ENCODE assay signal across 21 mouse cellular contexts in the genomic region with DNA sequence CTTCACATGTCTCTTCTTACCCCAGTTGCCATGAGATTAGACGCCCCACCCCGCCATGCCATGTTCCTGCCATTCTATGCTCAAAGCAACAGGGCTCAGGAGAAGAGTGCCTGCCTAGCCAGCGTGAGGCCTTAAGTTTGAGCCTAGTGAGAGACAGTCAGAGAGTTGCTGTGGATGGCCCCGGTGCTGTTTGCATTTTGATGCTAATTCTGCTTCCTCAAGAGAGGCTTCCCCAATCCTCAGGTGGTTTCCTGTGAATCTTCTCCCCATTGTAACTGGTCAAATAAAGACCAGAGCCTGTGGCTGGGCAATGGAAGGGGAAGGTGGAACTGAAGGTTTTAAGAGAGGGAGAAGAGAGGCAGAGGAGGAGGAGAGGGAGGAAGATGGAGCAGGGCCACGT.
"Had no signal": no experiment of that assay in that cellular context is flagged by ENCODE, and none has a peak within 500 bp of the region (broad histone marks: within the 10 kb centered on the region; RNA-seq: fewer than 3 reads in every experiment).

No protein-coding gene starts in this region.

- H3K36me3 ChIP-seq: liver, embryonic 12.5 days; midbrain, embryonic 10.5 days; midbrain, embryonic 13.5 days; neural tube, embryonic 13.5 days had no signal

- H3K4me2 ChIP-seq: liver, embryonic 12.5 days; lung, embryonic 14.5 days; midbrain, embryonic 13.5 days; neural tube, embryonic 13.5 days had no signal

- ATAC-seq: intestine, embryonic 16.5 days; liver, embryonic 12.5 days; lung, postnatal 0 days; midbrain, embryonic 13.5 days; midbrain, embryonic 16.5 days had no signal

- H3K9ac ChIP-seq: liver, embryonic 12.5 days; lung, embryonic 14.5 days; midbrain, embryonic 13.5 days; neural tube, embryonic 13.5 days had no signal

- H3K27ac ChIP-seq: kidney, postnatal 0 days; layer of hippocampus, adult 2 months; left cerebral cortex, adult 2 months; liver, embryonic 12.5 days; midbrain, embryonic 10.5 days; midbrain, embryonic 13.5 days; neural tube, embryonic 13.5 days had no signal

- H3K27me3 ChIP-seq: midbrain, embryonic 13.5 days; neural tube, embryonic 13.5 days had no signal

- H3K4me3 ChIP-seq: layer of hippocampus, adult 2 months; left cerebral cortex, adult 2 months; liver, embryonic 12.5 days; megakaryocyte, embryonic 14.5 days; midbrain, embryonic 10.5 days; midbrain, embryonic 13.5 days; myocyte; neural tube, embryonic 13.5 days had no signal

- H3K4me1 ChIP-seq: liver, embryonic 12.5 days; megakaryocyte, embryonic 14.5 days; midbrain, embryonic 13.5 days had no signal

- H3K9me3 ChIP-seq: midbrain, embryonic 10.5 days; neural tube, embryonic 13.5 days had no signal

- DNase-seq: kidney, adult 18-20 months; kidney, postnatal 25 days; layer of hippocampus, adult 9-11 months; retina, postnatal 1 day; right cerebral cortex, postnatal 4 days; thymus, adult 18-20 months; thymus, postnatal 14 days; thymus, postnatal 4 days had no signal
